15 mouse cellular contexts compared by ENCODE assay signal in genomic region chr14:11664302-11664701, GRCm38 (mm10).
A peak's percentile ranks its signal among the peaks of the same experiment; 100 is the strongest.
DNase-seq lines count a peak whose midpoint lies in the region; ATAC-seq and TF ChIP-seq lines count a peak whose summit lies in the region.
"Had no signal": no experiment of that assay in that cellular context is flagged by ENCODE, and none has a peak within 500 bp of the region (broad histone marks: within the 10 kb centered on the region; RNA-seq: fewer than 3 reads in every experiment).

No protein-coding gene starts in this region.

- DNase-seq in heart, adult 2 months = peak in 1 of 2 experiments; percentile 21
- DNase-seq in heart, postnatal 4 days = no peak
- peak; percentile 32 for DNase-seq in gastrocnemius, postnatal 10 days
- no peak for DNase-seq in liver, postnatal 0 days
- DNase-seq in kidney, adult 2 months = no peak
- no peak for DNase-seq in layer of hippocampus, postnatal 10 days (ENCODE audit: low spot score in 2 of 2)
- DNase-seq: B cell, adult 2 months; cerebellum, adult 9-10 months; lung, adult 2 months had no signal

- WGBS in heart, adult 2 months = 65% methylated on average over 9 of the region's 9 CpGs
- 57% methylated on average over 9 of the region's 9 CpGs for WGBS in liver, postnatal 0 days (ENCODE audit: insufficient replicate concordance)
- 62% methylated on average over 9 of the region's 9 CpGs for WGBS in kidney, adult 2 months

- TF ChIP-seq CTCF in heart, adult 2 months (IDR thresholded peaks at IDR 0.05) = no peak
- no peak for TF ChIP-seq CTCF in liver, postnatal 0 days (IDR thresholded peaks at IDR 0.05; ENCODE audit: low read depth)
- TF ChIP-seq CTCF in kidney, adult 2 months (conservative IDR thresholded peaks at IDR 0.05; ENCODE audit: insufficient read depth, insufficient read length, low read depth, low read length) = no peak

- no peak for TF ChIP-seq EP300 in heart, adult 2 months (IDR thresholded peaks at IDR 0.05; ENCODE audit: insufficient read depth, low read depth, low read length)
- TF ChIP-seq EP300 in liver, postnatal 0 days (IDR thresholded peaks at IDR 0.05; ENCODE audit: low read depth) = no peak

- H3K4me3 ChIP-seq in heart, adult 2 months = no peak overlapping the region
- H3K4me3 ChIP-seq in brown adipose tissue, adult 24 weeks (ENCODE audit: insufficient read depth, low read depth, low read length) = no peak overlapping the region
- H3K4me3 ChIP-seq in myocyte = no peak overlapping the region
- H3K4me3 ChIP-seq in liver, postnatal 0 days (ENCODE audit: low read depth, low read length) = no peak overlapping the region
- no peak overlapping the region for H3K4me3 ChIP-seq in kidney, adult 2 months (ENCODE audit: insufficient read depth, low read depth, low read length)
- H3K4me3 ChIP-seq: heart, embryonic 13.5 days had no signal

- H3K36me3 ChIP-seq in heart, adult 2 months (ENCODE audit: control insufficient read depth, insufficient read depth, low read length) = peaks cover 3% of the 10 kb centered on the region; the same call in 1 of the 2 replicates
- H3K36me3 ChIP-seq in myocyte (ENCODE audit: control insufficient read depth, insufficient read depth) = no peaks in the 10 kb centered on the region
- no peaks in the 10 kb centered on the region for H3K36me3 ChIP-seq in liver, postnatal 0 days (replicated peaks; ENCODE audit: insufficient read depth, low read length)
- H3K36me3 ChIP-seq in kidney, adult 2 months (ENCODE audit: control insufficient read depth, insufficient read depth, low read length) = no peaks in the 10 kb centered on the region
- H3K36me3 ChIP-seq: G1E; heart, embryonic 13.5 days had no signal

- H3K4me1 ChIP-seq in heart, adult 2 months (ENCODE audit: control insufficient read depth, insufficient read depth, low read length) = peaks cover 9% of the 10 kb centered on the region
- peaks cover 26% of the 10 kb centered on the region for H3K4me1 ChIP-seq in brown adipose tissue, adult 24 weeks (ENCODE audit: control insufficient read depth, insufficient read depth, insufficient read length, low read length)
- H3K4me1 ChIP-seq in liver, postnatal 0 days (ENCODE audit: insufficient read depth) = no peaks in the 10 kb centered on the region
- H3K4me1 ChIP-seq in kidney, adult 2 months (ENCODE audit: control insufficient read depth, insufficient read depth, low read length) = no peaks in the 10 kb centered on the region

- no peak overlapping the region for H3K9ac ChIP-seq in heart, adult 2 months (ENCODE audit: low read depth, low read length)
- H3K9ac ChIP-seq in liver, postnatal 0 days (replicated peaks) = no peak overlapping the region
- H3K9ac ChIP-seq: heart, embryonic 13.5 days had no signal

- peaks cover 13% of the 10 kb centered on the region for H3K79me2 ChIP-seq in heart, adult 2 months (replicated peaks; ENCODE audit: control insufficient read depth, insufficient read depth, low read length)
- no peaks in the 10 kb centered on the region for H3K79me2 ChIP-seq in myocyte (ENCODE audit: control insufficient read depth, insufficient read depth)

- no peaks in the 10 kb centered on the region for H3K9me3 ChIP-seq in liver, postnatal 0 days (ENCODE audit: low read length)
- H3K9me3 ChIP-seq: heart, embryonic 13.5 days had no signal

- H3K4me2 ChIP-seq in myocyte (ENCODE audit: low read depth) = no peak overlapping the region
- H3K4me2 ChIP-seq in liver, postnatal 0 days (ENCODE audit: low read depth, low read length) = no peak overlapping the region
- H3K4me2 ChIP-seq: heart, embryonic 13.5 days had no signal

- intact Hi-C loops in heart, adult 2 months (cut with DNase I) = no loop called here

- no peak for ATAC-seq in liver, postnatal 0 days
- ATAC-seq: activated CD4-positive, CD25-positive, alpha-beta regulatory T cell, adult 4 months had no signal

- H3ac ChIP-seq in myocyte (ENCODE audit: control insufficient read depth, insufficient read length) = no peak overlapping the region

- no peak for TF ChIP-seq POLR2A in heart, adult 2 months (IDR thresholded peaks at IDR 0.05; ENCODE audit: insufficient read depth, low read depth, low read length)
- TF ChIP-seq POLR2A in myocyte (IDR thresholded peaks at IDR 0.05; ENCODE audit: insufficient read length, low read depth) = no peak
- TF ChIP-seq POLR2A in kidney, adult 2 months (IDR thresholded peaks at IDR 0.05; ENCODE audit: low read depth, low read length) = no peak

- peak overlapping the region; percentile 6; the same call in 1 of the 2 replicates for H3K27ac ChIP-seq in heart, adult 2 months
- H3K27ac ChIP-seq in brown adipose tissue, adult 24 weeks (replicated peaks; ENCODE audit: low read depth, low read length) = peak overlapping the region; percentile 23; the same call in 1 of the 2 replicates
- no peak overlapping the region for H3K27ac ChIP-seq in liver, postnatal 0 days (ENCODE audit: low read depth)
- H3K27ac ChIP-seq in kidney, adult 2 months (ENCODE audit: insufficient read depth, low read depth, low read length) = no peak overlapping the region
- H3K27ac ChIP-seq: heart, embryonic 13.5 days; stomach, postnatal 0 days had no signal

- no peaks in the 10 kb centered on the region for H3K27me3 ChIP-seq in heart, adult 2 months (ENCODE audit: control insufficient read depth, insufficient read depth, low read length)
- H3K27me3 ChIP-seq in myocyte (ENCODE audit: control insufficient read depth, insufficient read depth, insufficient read length) = no peaks in the 10 kb centered on the region
- no peaks in the 10 kb centered on the region for H3K27me3 ChIP-seq in liver, postnatal 0 days (ENCODE audit: insufficient read depth, low read length)
- H3K27me3 ChIP-seq in kidney, adult 2 months (replicated peaks; ENCODE audit: control insufficient read depth, insufficient read depth, low read length) = no peaks in the 10 kb centered on the region
- H3K27me3 ChIP-seq: heart, embryonic 13.5 days had no signal

TF ChIP-seq in myocyte, 11 proteins besides CTCF, POLR2A, EP300 and RAD21:
- no peak for TF ChIP-seq E2F4 (IDR thresholded peaks at IDR 0.05; ENCODE audit: insufficient read depth)
- TF ChIP-seq TCF12 (IDR thresholded peaks at IDR 0.05; ENCODE audit: insufficient read depth, poor library complexity, severe bottlenecking) = no peak
- TF ChIP-seq TCF3 (IDR thresholded peaks at IDR 0.05; ENCODE audit: insufficient read length, low read depth) = no peak
- no peak for TF ChIP-seq REST (IDR thresholded peaks at IDR 0.05; ENCODE audit: insufficient read depth, insufficient read length)
- TF ChIP-seq MAX (IDR thresholded peaks at IDR 0.05; ENCODE audit: low read depth) = no peak
- no peak for TF ChIP-seq CEBPB (IDR thresholded peaks at IDR 0.05; ENCODE audit: insufficient read depth, poor library complexity, severe bottlenecking)
- TF ChIP-seq SRF (IDR thresholded peaks at IDR 0.05; ENCODE audit: control insufficient read depth, insufficient read length, low read depth) = no peak
- no peak for TF ChIP-seq POLR2AphosphoS2 (IDR thresholded peaks at IDR 0.05; ENCODE audit: insufficient read length, low read depth)
- peak in 1 of 3 experiments; percentile 51 for TF ChIP-seq MYOG (IDR thresholded peaks at IDR 0.05; ENCODE audit: control insufficient read depth in 1 of 3, insufficient read depth in 1 of 3, insufficient read length in 2 of 3, low read depth in 2 of 3)
- TF ChIP-seq USF1 (IDR thresholded peaks at IDR 0.05; ENCODE audit: low read depth) = no peak
- TF ChIP-seq MYOD1 (IDR thresholded peaks at IDR 0.05; ENCODE audit: control insufficient read depth in 1 of 3, insufficient read length in 2 of 3, low read depth in 2 of 3) = peak; percentile 50 to 81 (median 77)

Comparison
In these comparisons a context has a peak if more than half of its experiments do, and no peak if none do; other contexts are left out.
1. H3K27ac ChIP-seq: peak in heart, adult 2 months (single experiment) and brown adipose tissue, adult 24 weeks (single experiment); none in liver, postnatal 0 days (single experiment) and kidney, adult 2 months (single experiment).